Mouse (Mus musculus): ENCODE results near the gene Msrb3.

The Msrb3 gene

DNA sequence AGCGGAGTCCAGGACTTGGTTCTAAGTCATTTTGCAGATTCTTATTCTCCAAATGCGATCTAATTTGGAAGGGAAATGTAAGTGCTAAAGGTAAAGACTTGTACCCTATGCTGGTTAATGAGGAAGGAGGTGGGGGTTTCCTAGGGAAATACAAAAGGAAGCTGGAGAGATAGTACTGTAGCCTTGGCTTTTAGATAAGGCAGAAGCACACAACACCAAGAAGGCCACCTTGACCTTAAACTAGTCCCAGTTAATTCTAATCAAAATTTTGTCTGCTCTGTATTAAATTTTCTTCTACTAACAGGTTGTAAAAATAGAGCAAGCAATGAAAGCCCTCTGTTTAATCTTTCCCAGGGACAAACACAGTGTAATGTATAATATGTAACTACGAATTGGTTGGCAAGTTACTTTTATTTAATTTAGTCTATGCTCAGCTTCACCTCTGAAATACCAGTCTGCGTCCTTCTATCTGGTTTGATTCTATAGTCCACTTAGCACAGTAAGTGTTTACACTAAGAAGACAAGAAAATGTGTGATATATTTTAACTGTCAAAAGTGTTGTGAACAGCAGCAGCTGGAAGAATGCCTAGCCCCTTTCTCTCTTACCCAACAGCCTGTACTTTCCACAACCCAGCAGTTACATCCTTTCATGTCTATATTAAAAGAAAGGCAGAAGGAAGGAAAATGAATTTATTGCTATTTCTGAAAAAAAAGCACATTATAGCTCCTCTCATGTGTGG is 87.9 kb downstream of the Msrb3 start:
- no peak for DNase-seq (ENCODE audit: low read depth, low spot score)

DNA sequence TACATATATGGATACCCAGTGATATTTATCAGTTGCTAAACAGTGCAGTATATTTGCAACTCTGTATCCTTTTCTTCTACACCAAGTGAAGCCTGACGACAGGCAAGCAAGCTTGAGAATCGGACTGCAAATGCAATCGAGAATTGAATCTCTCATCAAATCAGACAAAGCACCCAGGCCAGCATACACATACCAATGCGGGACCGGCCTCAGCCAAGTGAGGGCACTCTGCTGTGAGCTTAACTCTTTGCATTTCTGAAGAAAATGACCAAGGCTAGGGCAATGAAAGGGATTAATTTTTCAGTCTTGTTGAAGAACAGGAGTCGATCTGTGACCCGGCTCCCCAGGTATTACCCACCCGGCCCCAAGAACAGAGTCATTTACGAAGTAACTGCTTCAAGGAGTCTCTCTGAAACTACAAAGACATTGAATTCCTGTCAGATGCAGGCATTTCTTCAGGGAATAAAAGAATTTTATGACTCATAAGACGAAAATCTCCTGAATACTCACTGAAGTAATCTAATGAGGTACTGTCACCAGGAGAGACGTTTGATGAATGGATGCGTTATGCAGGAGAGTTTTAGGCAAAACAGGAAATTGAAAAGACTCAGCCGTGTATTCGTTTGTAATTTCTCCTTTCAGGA is 88.7 kb downstream of the Msrb3 start:
- no peak for DNase-seq (ENCODE audit: low read depth, low spot score)

DNA sequence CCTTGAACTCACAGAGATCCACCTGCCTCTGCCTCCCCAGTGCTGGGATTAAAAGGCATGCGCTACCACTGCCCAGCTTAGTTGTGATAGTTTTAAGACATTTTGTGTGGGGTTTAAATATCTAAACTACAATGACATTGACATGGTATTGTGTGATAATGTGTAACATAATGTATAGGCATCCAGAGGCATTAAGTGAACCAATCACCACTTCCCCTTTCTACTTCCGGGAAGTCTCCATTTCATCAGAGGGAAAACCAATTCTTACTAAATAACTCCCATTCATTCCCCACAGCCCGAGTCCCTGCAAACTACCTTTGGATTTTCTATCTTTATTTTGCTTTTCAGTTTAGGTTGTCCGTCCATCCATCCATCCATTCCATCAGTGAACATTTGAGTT is 90.7 kb downstream of the Msrb3 start:
- DNase-seq (ENCODE audit: low read depth, low spot score), result no peak

DNA sequence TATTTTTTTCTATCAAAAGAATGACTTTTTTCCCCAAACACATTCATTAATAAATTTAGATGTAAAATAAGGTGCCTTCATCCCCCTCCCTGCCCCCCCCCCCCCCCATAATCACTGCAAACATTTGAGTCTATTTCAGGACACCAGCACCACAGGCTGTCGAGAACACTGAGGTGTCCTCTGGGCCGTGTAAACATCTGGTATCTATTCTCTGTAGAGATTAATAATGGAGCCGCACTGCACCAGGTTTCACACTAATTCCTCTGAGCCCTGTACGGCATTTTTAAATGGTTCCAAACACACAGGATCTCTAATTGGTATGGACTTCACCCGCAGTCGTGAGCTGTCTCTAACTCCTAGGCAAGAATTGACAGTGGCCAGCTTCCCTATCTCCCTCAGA is 97.8 kb downstream of the Msrb3 start:
- no peak for DNase-seq (ENCODE audit: low read depth, low spot score)

DNA sequence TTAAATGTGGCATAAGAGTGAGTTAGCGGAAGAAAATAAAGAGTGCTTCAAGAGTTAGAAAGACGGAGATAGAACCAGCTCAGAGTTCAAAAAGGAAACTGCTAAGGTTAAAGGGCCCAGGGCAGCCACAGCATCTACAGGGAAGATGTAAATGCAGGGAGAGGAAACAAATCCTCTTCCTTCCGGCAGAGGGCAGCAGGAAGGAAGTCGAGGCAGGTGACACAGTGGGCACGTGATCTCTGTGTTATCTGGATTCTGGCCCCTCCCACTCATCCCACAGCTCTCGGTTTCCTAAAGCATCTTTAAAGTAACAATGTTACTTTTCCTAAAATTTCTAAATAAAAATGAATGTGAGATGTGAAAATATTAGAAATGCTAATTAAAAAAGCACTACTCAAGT is 99.4 kb downstream of the Msrb3 start:
- no peak for DNase-seq (ENCODE audit: low read depth, low spot score)

DNA sequence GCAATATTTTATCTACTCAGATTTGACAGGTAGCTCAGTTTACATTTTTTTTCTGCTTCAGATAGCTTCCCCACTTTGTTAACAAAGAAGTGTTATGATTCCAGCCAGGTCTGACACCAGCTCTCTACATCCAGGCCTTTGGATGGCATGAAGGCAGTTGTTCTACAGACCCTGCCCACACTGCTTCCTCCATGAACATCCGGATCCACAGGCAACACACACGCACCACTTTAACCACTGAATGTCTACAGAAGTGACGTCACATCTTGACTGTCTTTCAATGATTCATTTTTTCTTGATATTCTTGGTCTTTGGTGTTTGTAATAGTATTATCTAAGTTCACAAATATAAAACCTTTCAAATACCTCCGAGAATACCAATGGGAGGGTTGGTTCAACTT is 102.2 kb downstream of the Msrb3 start:
- DNase-seq (ENCODE audit: low read depth, low spot score), result no peak

DNA sequence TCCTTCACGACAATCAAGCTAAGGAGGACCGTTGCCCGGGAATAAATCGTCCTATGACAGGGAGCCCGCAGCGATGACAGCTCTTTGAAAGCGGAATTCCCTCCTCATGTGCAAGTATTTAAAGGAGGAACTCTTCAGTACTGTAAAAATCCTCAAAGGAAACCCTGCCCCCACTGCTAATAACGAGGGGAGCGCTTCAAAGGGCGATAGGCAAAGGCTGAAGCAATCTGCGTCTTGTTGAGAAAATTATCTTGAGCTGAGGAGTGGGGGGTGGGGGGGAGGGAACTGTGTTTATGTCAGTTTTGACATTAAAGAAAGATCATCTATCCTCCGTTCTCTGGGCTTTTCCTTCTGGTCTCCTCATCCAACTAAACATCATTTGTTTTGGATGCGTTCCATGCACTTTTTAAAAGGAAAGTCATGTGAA is 104.5 kb downstream of the Msrb3 start:
- DNase-seq (ENCODE audit: low read depth, low spot score), result no peak

DNA sequence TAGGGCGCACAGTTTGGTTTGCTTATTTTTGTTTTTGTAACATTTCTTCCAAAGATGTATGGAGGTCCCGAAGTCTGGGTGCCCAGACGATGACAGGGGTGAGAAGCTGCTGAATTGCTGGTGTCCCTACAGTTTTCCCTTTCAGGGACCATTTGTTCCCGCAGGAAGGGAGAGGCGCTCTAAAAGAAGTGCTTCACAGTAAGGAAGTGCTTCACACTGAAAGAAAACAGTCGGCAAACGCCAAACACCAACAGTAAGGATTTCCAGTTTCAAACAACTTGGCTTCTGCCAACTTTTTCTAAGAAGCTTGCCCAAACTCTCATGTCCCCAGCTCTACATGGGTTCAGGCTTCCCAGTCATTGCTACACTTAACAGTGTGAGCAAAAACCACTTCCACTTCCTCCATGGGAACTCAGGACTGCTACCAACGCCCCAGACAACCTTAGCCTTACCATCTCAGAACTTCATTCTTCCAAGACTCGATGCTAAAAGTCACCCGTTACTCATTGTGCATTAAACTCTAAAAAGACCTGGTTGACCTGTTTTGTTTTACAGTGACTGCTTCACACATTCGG is 106.6 kb downstream of the Msrb3 start:
- no peak for DNase-seq (ENCODE audit: low read depth, low spot score)

DNA sequence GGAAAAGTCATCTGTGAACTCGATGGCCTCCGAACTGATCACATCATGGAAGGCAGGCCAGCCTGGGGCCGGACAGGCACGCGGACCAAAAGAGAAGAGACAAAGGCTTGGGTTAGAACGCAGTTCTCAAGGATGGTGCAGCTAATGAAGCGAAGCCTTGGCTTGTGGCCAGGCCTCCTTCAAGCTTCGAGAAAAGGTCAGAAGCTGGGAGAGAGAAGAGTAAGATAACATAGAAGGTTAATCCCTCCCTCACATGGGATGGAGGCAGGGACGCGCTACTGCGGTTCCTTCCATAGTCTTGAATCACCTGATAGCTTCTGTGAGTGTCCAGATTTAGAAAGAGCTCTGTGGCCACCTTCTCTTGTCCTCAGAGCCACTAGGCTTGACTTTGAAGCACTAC is 107.5 kb downstream of the Msrb3 start:
- DNase-seq (ENCODE audit: low read depth, low spot score), result no peak

DNA sequence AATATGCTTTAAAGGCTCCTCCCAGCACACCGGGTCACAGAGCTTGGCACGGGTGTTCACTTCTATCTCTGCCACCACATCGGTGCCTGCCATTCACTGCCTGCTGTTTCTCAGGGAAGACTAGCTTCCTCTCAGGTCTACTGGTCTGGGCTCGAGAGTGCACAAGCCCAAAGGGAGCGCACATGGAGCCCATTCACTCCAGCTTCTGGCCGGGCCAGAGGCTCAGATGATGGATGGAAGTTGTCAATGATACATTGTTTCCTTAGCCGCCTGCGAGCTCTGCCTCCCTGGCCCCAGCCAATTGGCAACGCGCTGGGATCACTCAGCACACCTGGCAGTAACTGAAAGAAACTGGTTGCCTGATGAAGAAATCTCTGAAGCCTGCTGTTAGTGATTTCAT is 111.7 kb downstream of the Msrb3 start:
- DNase-seq (ENCODE audit: low read depth, low spot score), result no peak

DNA sequence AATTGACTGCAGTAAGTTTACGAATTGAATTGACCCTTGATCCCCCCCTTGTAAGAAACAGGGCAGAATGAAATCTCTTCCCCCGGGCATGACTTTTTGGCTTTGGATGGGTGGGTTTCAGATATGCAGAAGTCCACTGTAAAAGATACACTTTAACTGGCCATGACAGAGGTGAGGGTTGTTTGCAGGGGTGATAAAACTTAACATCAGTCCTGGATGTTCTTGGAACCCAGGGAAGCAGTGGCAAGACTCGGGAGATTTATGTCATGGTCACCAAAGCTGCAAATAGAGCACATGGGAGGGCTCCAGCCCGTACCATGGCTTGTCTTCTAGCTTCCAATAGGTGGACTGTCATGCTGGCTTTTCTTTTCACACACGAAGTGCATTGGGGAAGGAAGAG is 114.4 kb downstream of the Msrb3 start:
- no peak for DNase-seq (ENCODE audit: low read depth, low spot score)

DNA sequence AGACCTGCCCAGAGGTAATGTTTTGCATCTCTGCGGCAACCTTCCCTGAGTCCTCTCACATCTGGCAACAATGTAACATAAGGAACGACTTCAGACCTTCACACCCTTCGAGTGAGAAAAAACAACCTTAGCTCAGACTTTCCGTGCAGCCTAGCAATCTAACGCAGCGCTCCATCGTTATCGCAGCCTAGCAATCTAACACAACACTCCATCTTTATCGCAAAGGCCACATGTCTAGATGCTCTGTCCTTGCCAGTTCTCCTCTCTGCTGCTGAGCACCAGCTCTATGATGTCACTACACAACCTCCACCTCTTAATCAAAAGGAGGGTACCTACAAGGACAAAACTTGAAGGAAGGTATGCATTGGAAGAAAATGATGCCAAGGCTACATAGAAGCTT is 115.5 kb downstream of the Msrb3 start:
- no peak for DNase-seq (ENCODE audit: low read depth, low spot score)

DNA sequence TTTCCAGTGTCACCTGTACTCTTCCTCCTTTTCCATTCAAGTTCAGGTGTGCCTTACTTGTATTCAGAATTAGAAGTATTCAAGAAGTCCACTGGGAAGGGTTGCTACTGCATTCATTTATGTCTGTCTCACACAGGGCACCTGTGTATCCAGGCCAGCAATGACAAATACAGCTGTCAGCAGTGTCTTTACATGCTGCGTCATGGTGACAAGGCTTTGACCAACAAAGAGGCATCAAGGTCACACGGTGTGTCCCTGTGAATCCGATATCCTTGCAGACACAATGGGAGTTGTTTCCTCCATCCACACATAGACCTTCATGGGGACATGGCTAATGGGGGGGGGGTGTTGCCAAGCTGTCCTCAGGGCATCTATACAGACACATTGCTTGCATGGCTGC is 121.4 kb downstream of the Msrb3 start:
- DNase-seq (ENCODE audit: low read depth, low spot score), result no peak

DNA sequence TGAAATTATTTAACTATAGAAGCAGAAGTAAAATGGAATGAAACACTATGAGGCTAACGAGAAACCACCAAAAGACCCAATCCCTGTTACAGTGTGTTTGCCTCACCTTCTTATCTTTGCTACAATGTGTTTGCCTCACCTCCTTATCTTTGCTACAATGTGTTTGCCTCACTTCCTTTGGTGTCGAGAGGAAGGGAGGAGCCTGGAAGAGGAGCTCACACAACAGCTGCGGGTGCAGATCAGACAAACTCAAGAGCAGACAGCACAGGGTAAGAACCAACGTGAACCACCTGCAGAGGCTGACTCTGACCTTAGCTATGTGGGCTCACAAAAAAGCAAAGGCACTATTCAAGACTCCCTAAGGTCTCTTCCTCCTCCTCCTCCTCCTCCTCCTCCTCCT is 123.5 kb downstream of the Msrb3 start:
- DNase-seq (ENCODE audit: low read depth, low spot score), result no peak

DNA sequence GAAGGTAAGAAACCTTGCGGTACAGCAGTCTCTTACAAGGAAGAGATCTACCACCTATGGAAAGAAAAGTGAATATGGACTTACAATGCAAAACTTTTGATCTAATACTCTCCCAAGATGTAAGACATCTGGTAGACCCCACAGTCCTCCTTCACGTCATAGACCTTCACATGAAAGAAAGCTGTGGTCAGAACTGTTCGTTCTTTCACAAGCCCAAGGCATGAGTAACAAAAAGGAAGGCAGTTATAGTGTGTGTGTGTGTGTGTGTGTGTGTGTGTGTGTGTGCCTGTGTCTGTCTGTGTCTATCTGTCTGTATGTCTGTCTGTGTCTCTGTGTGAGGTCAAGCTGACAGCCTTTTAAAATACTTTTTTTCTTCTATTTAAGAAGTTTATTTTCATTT is 131.5 kb downstream of the Msrb3 start:
- no peak for DNase-seq (ENCODE audit: low read depth, low spot score)

DNA sequence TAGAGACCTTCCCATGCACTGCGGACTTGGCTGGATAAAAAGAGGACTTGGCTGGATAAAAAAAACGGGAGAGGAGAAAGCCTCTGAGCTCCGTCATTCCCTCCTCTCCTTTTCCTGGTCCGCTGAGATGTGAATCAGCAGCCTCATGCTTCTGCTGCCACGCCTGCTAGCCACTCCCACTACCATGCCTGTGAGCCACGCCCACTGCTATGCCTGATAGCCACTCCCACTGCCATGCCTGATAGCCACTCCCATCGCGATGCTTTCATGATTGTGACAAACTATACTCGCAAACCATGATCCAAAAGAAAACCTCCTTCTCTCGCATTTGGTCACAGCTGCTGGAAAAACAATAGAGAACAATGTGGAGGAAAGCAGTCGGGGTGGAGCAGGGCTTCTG is 133.5 kb downstream of the Msrb3 start:
- no peak for DNase-seq (ENCODE audit: low read depth, low spot score)

DNA sequence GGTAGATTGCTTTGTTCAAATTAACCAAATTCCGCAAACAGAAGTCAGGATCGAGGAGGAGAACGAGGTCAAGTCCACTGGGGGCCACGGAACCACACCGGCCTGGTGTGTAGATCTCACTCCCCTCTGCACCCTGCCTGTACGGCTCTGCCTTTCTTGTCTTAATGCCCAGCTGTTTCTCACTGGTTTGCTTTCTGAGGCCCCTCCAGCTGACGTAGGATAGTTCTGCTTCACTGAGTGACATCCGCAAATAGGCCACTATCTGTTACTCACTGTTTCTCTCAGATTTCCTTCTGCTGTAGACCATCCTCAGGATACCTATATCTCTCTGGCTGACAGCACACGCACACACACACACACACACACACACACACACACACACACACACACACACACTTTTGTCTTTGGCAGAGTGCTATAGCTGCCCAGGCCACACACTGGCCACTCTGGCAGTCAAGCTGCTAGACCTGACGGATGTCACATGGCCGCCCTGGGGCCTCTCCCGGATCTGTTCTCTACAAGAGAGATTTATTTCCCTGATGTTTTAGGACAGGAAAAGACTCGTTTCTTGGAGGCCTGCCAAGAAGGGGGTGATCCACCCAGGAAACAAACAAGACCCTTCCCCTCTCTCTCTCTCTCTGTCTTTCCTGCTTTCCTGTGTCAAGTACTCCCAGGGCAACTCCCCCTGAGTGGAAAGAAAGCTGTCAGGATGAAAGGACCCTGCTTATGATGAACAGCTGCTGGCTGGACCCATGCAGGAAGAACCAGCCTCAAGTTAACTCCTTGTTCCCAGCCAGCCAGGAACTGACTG is 135.0 kb downstream of the Msrb3 start:
- no peak for DNase-seq (ENCODE audit: low read depth, low spot score)

DNA sequence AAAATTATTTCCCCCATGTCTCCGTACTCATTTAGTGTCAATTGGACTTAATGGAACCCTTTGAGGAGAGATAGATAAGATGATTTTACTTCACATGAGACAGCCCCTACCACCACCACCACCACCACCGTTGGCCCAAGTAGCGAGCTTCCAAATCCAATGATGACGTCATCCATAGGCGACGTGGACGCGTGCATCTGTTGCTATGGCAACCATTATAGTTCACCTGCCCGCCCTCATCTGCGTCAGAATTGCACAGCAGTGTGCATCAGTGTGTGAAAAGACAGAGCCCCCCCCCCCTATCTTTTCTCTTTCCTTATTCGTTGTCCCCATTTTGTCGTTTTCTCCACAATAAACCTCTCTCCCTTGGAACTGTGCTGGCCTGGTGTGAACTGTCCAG is 135.9 kb downstream of the Msrb3 start:
- DNase-seq (ENCODE audit: low read depth, low spot score), result no peak

DNA sequence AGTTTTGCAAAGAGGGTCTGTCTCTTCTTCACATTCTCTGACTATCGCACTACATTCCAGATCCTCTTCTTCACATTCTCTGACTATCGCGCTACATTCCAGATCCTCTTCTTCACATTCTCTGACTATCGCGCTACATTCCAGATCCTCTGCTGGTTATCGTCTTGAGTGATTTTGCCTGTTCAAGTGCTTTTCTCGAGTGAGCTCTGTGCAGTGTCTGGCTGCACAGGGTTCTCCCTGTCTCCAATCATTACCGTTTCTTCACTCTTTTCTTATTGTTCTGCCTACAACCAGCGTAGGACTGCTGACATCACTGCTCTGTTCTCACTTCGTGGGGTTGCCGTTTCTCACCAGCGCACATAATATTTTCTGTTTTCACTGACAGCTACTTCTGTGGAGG is 138.2 kb downstream of the Msrb3 start:
- no peak for DNase-seq (ENCODE audit: low read depth, low spot score)

DNA sequence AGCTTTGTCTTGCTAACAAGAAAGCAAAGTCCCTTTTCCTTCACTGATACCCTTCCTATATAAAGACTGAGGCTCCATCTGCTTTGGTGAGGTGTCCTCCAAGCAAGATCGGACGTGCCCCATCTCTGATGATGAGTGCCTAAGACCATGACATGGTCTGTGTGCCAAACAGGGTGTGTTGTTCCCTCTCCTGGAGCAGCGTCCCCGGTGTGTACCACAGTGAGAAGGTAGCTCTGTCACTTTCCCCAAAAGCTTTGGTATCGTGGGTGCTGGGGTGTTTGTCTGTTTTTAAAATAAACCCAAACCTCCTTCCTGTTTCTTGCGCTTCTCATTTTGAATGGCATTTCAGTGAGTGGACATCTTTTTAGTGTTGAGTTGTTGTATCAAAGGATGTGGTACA is 139.0 kb downstream of the Msrb3 start:
- no peak for DNase-seq (ENCODE audit: low read depth, low spot score)

DNA sequence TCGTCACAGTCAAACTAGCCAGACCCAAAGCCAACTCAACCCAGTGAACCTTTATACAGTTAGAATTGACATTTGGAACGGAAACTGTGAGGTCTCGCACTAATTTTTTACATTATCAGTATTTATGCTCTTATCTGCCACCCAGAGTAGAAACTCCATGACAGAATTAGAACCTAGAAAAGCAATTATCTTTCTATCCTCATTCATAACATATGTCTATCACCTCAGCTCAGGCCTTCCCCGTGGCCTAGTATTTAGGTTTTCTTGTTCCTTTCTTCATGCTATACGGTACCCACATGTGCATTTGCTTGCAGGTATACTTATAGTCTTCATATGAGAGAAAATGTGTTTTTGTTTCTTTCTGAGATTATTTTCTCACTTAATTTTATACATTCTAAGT is 146.4 kb downstream of the Msrb3 start:
- no peak for DNase-seq (ENCODE audit: low read depth, low spot score)

DNA sequence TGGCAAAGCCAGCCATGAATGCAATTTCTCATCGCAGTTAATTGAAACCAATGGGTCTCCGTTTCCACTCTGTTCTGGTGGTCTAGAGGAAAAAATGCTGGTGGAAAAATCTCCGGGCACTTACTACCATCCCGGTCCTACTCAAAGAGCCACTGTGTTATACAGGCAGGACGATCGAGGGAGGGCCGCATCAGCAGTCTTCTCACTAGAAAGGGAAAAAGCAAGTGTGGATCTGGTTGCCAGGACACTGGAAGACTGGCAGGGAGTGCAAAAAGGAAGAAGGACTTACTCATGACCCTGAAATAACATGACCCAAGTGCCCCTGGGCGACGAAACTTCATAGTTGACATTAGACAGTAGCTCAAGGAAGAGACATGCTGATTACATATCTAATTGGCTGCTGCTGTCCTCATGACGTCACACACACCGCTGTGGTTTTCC is 147.1 kb downstream of the Msrb3 start:
- no peak for DNase-seq (ENCODE audit: low read depth, low spot score)

Measured in CD4-positive, CD25-positive, alpha-beta regulatory T cell, adult 2 months (primary cell).